Mouse (Mus musculus) lung, embryonic 16.5 days (tissue): Measurements from ENCODE around the gene Gpc1. TPM values are rescaled to one million over a fixed set of nuclear protein-coding genes. Genes with fewer than 3 reads are reported as not detected.

Experiments used
- ATAC-seq: fragments of 200-750 bp; cut with Nextera tagmentation; 2 replicates; pipeline ENCODE4 v1.8.0; 2017; ENCODE audit warnings: low read depth, mild to moderate bottlenecking, moderate library complexity
- H3K27ac ChIP-seq: fragments of 300-500 bp; sonication (generic); 2 replicates; pipeline ENCODE4 v1.5.1; 2014; ENCODE audit warnings: mild to moderate bottlenecking, control low read depth, low read length
- H3K27me3 ChIP-seq: fragments of 300-500 bp; sonication (generic); 2 replicates; pipeline ENCODE4 v1.6.1; 2014; ENCODE audit warnings: low read depth, low read length, mixed read lengths; ENCODE audit not compliant: control insufficient read depth, insufficient read depth
- H3K36me3 ChIP-seq: fragments of 300-500 bp; sonication (generic); 2 replicates; pipeline ENCODE4 v1.6.1; 2014; ENCODE audit warnings: low read length; ENCODE audit not compliant: control insufficient read depth, insufficient read depth
- H3K4me1 ChIP-seq: fragments of 300-500 bp; sonication (generic); replicated peaks from 2 replicates; pipeline ENCODE4 v1.6.1; 2014; ENCODE audit warnings: low read length, mixed read lengths; ENCODE audit not compliant: control insufficient read depth, insufficient read depth
- H3K4me2 ChIP-seq: fragments of 300-500 bp; sonication (generic); 2 replicates; pipeline ENCODE4 v1.6.1; 2014; ENCODE audit warnings: low read depth, low read length, control low read depth
- H3K4me3 ChIP-seq: fragments of 300-500 bp; sonication (generic); 2 replicates; pipeline ENCODE4 v1.5.1; 2014; ENCODE audit warnings: mild to moderate bottlenecking, low read length, control low read depth
- H3K9ac ChIP-seq: fragments of 300-500 bp; sonication (generic); 2 replicates; pipeline ENCODE4 v1.6.1; 2014; ENCODE audit warnings: low read length, control low read depth
- H3K9me3 ChIP-seq: fragments of 300-500 bp; sonication (generic); 2 replicates; pipeline ENCODE4 v1.6.1; 2016; ENCODE audit warnings: low read length; ENCODE audit not compliant: control insufficient read depth
- WGBS: fragments of 180-500 bp; shearing (Covaris S2); extraction: QIAGEN DNeasy Blood & Tissue Kit; methylation state at CpG from one replicate; pipeline ENCODE4 v1.1.7; 2014; 5-methylcytosine and 5-hydroxymethylcytosine counted together
- polyA plus RNA-seq: library from polyadenylated mRNA; unstranded; fragments of >200 nt; fragmentation: Nextera tagmentation; extraction: Ambion mirVana; gene quantifications from 2 replicates; pipeline ENCODE4 v1.2.1, GENCODE M21; 2015

Gene Gpc1
- polyA plus RNA-seq, 1 experiment from 2014 or later, result 27.7 TPM

DNA sequence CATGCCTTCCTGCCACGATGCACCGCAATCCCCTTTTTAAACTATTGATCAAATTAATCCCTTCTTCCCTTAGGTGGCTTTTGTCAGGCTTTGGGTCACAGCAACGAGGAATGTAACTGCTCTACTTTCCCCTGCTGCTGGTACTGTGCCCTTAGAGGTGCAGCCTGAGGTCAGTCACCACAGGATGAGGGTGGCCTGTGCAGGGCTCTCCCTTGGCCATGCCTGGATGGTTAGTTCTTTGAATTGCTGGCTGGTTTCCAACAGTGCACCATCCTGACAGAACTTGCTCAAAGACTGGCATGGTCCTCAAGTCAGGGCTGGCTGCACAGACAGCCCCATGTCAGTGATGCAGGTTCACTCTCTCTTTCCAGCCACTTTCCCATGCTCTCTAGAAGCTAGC, 42.6 kb downstream of the Gpc1 start:
- no peak overlapping the region for H3K27ac ChIP-seq
- H3K9ac ChIP-seq, result no peak overlapping the region
- no peaks in the 10 kb centered on the region for H3K4me1 ChIP-seq
- H3K4me2 ChIP-seq, result no peak overlapping the region
- no peaks in the 10 kb centered on the region for H3K27me3 ChIP-seq
- 81% methylated on average over 3 of the region's 3 CpGs for WGBS
- no peaks in the 10 kb centered on the region for H3K9me3 ChIP-seq
- ATAC-seq, result no peak
- H3K36me3 ChIP-seq, result no peaks in the 10 kb centered on the region
- no peak overlapping the region for H3K4me3 ChIP-seq

DNA sequence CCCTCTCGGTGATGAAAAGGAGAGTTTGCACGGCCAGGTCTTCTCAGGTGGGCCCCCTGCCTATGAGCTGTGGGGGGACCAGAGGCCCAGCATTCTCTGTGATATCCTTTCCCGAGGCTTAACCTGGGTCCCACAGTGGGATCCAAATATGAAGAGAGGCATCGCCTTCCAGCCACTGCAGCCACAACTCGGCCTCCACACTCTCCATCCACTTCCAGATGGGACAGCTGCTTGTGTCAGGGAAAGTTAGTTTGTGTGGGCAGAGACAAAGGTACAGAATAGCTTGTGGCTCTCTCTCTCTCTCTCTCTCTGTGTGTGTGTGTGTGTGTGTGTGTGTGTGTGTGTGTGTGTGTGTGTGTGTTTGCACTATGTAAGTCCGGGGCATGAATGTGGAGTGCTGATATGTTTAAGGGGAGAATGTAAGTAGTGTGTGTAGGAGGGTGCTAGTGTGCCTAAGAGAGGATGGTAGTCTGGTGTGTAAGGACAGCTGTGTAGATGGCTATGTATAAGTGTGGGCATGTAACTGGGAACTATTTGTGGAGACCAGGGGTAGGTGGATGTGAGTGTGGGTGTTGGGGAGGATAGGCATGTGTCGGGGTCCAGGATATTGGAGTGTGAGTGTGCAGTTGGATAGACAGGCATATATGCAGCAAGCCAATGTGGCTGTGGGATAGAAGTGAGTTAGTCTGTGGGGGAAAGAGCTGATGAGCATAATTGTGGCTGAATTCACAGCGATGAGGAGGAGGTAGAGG, 44.1 kb downstream of the Gpc1 start:
- H3K4me1 ChIP-seq, result no peaks in the 10 kb centered on the region
- WGBS, result 74% methylated on average over 8 of the region's 8 CpGs

GRCm38 (mm10) chr1:92877431-92877978, 46.1 kb downstream of the Gpc1 start:
- Histone ChIP-seq H3K27me3 (no peaks in the 10 kb centered on the region), H3K9me3 (no peaks in the 10 kb centered on the region), H3K4me2 (no peak overlapping the region), H3K36me3 (no peaks in the 10 kb centered on the region), H3K4me3 (no peak overlapping the region), H3K4me1 (no peaks in the 10 kb centered on the region), H3K27ac (no peak overlapping the region), H3K9ac (no peak overlapping the region)
- 55% methylated on average over 12 of the region's 12 CpGs for WGBS
- no peak for ATAC-seq

More for the DNA sequence above, 44.1 kb downstream of the Gpc1 start:
- Histone ChIP-seq H3K9ac (no peak overlapping the region), H3K27ac (no peak overlapping the region), H3K27me3 (no peaks in the 10 kb centered on the region), H3K36me3 (no peaks in the 10 kb centered on the region), H3K4me3 (no peak overlapping the region), H3K9me3 (no peaks in the 10 kb centered on the region), H3K4me2 (no peak overlapping the region)
- no peak for ATAC-seq

- Histone ChIP-seq H3K4me2 (no peak overlapping the region), H3K27me3 (no peaks in the 10 kb centered on the region), H3K4me3 (no peak overlapping the region), H3K27ac (no peak overlapping the region), H3K9me3 (no peaks in the 10 kb centered on the region), H3K4me1 (no peaks in the 10 kb centered on the region), H3K9ac (no peak overlapping the region), H3K36me3 (no peaks in the 10 kb centered on the region)
- ATAC-seq, result no peak
- WGBS, result 79% methylated on average over 13 of the region's 13 CpGs
Measured at GRCm38 (mm10) chr1:92878066-92878741, 46.8 kb downstream of the Gpc1 start.

GRCm38 (mm10) chr1:92879266-92879665, 47.8 kb downstream of the Gpc1 start:
- H3K27ac ChIP-seq, result no peak overlapping the region
- WGBS, result 78% methylated on average over 12 of the region's 12 CpGs
- ATAC-seq, result no peak
- no peak overlapping the region for H3K4me3 ChIP-seq
- H3K4me1 ChIP-seq, result no peaks in the 10 kb centered on the region
- H3K36me3 ChIP-seq, result no peaks in the 10 kb centered on the region
- H3K4me2 ChIP-seq, result no peak overlapping the region
- H3K9me3 ChIP-seq, result no peaks in the 10 kb centered on the region
- H3K27me3 ChIP-seq, result no peaks in the 10 kb centered on the region
- H3K9ac ChIP-seq, result no peak overlapping the region

- no peak overlapping the region for H3K4me2 ChIP-seq
- H3K9me3 ChIP-seq, result no peaks in the 10 kb centered on the region
- no peaks in the 10 kb centered on the region for H3K27me3 ChIP-seq
- no peak overlapping the region for H3K4me3 ChIP-seq
- H3K36me3 ChIP-seq, result no peaks in the 10 kb centered on the region
- H3K27ac ChIP-seq, result no peak overlapping the region
- H3K4me1 ChIP-seq, result no peaks in the 10 kb centered on the region
- WGBS, result 73% methylated on average over 5 of the region's 5 CpGs
- no peak overlapping the region for H3K9ac ChIP-seq
- no peak for ATAC-seq
Measured at GRCm38 (mm10) chr1:92880101-92880500, 48.7 kb downstream of the Gpc1 start.

DNA sequence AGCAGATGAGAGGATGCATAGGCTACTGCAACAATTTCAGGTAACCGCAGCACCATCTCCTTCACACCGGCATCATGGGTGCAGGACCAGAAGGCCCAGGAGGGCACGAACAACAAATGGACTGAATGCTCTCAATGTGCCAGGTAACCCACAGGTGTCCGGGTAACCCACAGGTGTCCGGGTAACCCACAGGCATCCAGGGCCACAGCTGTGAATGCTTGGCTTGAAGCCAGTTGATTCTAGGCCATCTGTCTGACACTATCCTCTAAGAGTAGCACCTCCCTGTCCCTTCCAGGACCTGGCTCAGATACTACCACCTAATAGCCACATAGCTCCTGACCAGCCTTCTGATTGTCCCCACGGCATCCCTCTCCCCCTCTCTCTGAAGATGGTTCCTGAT, 50.5 kb downstream of the Gpc1 start:
- no peak overlapping the region for H3K27ac ChIP-seq
- H3K36me3 ChIP-seq, result no peaks in the 10 kb centered on the region
- no peak for ATAC-seq
- H3K9me3 ChIP-seq, result no peaks in the 10 kb centered on the region
- WGBS, result 78% methylated on average over 6 of the region's 6 CpGs
- no peaks in the 10 kb centered on the region for H3K4me1 ChIP-seq
- no peak overlapping the region for H3K4me3 ChIP-seq
- H3K4me2 ChIP-seq, result no peak overlapping the region
- no peaks in the 10 kb centered on the region for H3K27me3 ChIP-seq
- no peak overlapping the region for H3K9ac ChIP-seq

- no peak overlapping the region for H3K27ac ChIP-seq
- H3K4me3 ChIP-seq, result no peak overlapping the region
- H3K9ac ChIP-seq, result no peak overlapping the region
- no peaks in the 10 kb centered on the region for H3K4me1 ChIP-seq
- no peak for ATAC-seq
- H3K4me2 ChIP-seq, result no peak overlapping the region
- no peaks in the 10 kb centered on the region for H3K27me3 ChIP-seq
- no peaks in the 10 kb centered on the region for H3K36me3 ChIP-seq
- 67% methylated on average over 7 of the region's 7 CpGs for WGBS
- H3K9me3 ChIP-seq, result no peaks in the 10 kb centered on the region
Measured at GRCm38 (mm10) chr1:92888901-92889655, 57.6 kb downstream of the Gpc1 start.

DNA sequence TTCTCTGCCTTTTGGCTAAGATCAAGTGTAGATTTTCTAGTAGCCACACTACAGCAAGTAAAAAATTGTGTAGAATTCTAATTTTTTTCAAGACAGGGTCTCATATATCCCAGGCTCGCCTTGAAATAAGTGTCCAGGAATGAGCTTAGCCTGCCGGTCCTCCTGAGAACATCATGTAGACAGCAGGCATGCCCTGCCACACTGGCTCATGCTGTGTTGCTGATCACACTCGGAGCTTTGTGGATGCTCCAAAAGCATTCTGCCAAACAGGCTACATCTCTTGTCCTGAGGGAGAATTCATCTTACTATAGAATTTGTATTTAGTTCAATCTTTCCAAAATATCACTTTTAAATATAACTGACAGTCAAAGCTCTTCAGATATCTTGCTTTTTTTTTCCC, 61.3 kb downstream of the Gpc1 start:
- H3K4me3 ChIP-seq, result no peak overlapping the region
- no peak overlapping the region for H3K4me2 ChIP-seq
- no peaks in the 10 kb centered on the region for H3K4me1 ChIP-seq
- H3K27me3 ChIP-seq, result no peaks in the 10 kb centered on the region
- H3K9me3 ChIP-seq, result no peaks in the 10 kb centered on the region
- no peak overlapping the region for H3K27ac ChIP-seq
- ATAC-seq, result no peak
- WGBS, result 64% methylated on average over 3 of the region's 3 CpGs
- H3K9ac ChIP-seq, result no peak overlapping the region
- no peaks in the 10 kb centered on the region for H3K36me3 ChIP-seq
